Mouse (Mus musculus): ENCODE data around the gene Myo10.

The Myo10 gene

DNA sequence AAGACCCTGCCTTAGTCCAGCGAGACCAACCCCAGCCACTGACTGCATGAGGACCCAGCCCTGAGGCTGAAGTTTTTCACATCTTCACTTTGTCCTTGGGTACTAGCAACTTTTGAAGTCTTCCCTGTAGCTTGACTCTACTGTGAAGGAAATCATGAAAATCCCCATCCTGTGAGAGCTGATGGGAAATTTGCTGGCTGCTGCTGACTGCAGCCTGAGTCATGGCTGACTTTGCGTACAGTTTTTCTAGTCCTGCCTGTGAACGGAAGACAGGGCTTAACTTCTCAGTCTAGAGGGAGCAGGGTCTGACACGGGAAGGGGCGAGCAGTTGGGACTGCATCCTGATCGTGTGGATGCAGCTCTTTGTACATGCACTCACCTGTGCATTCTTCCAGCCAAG lies 30.6 kb downstream of the Myo10 start:
- no peak for DNase-seq

- DNase-seq: no peak
Measured at GRCm38 (mm10) chr15:25653680-25654079, 31.4 kb downstream of the Myo10 start.

- DNase-seq: no peak
Measured at GRCm38 (mm10) chr15:25662833-25663519, 40.7 kb downstream of the Myo10 start.

DNA sequence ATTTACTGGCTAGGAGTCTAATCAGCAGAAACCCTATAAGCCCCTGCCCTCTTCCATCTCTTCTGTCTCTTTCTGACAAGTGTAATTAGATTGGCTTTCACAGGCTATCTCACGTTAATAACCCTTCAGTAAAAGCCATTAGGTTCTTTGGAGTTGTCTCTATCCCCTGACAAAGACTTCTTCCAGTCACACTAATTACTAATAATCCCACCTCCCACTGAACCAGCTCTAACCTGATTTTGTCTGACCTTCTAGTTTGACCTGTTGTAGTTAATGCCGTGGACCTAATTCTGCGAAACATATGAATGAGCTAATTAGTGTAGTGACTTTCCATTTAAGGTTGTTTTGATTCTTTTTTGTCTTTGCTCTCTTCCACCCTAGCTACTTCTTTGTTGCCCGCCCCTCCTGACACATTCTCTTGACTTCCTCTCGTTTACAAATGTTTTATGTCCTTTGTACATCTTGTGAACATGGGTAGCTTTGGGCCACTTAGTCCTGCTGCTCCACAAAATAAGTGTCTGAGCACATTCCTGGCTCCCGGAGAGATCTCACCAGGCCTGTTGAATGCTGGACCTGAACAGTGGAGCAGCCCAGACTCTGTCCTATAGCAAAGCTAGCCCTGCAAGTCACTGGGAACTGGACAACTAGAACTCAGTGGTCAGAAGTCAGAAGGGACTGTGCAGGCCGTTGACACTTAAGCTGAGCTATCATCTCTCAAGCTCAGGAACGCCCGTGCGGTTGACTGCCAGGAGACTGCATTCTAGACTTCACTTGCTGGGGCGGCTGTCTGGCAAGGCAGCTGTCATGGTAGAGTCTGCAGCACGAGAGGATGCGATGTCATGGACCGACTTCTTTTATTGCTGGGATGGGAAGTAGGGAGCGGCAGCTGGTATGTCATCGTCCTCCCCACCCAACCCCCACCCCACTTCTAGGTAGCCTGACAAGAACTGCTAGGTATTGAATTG lies 47.2 kb downstream of the Myo10 start:
- DNase-seq: no peak

GRCm38 (mm10) chr15:25673231-25673980 lies 51.1 kb downstream of the Myo10 start:
- DNase-seq: peak in 1 of 2 experiments; percentile 37

DNA sequence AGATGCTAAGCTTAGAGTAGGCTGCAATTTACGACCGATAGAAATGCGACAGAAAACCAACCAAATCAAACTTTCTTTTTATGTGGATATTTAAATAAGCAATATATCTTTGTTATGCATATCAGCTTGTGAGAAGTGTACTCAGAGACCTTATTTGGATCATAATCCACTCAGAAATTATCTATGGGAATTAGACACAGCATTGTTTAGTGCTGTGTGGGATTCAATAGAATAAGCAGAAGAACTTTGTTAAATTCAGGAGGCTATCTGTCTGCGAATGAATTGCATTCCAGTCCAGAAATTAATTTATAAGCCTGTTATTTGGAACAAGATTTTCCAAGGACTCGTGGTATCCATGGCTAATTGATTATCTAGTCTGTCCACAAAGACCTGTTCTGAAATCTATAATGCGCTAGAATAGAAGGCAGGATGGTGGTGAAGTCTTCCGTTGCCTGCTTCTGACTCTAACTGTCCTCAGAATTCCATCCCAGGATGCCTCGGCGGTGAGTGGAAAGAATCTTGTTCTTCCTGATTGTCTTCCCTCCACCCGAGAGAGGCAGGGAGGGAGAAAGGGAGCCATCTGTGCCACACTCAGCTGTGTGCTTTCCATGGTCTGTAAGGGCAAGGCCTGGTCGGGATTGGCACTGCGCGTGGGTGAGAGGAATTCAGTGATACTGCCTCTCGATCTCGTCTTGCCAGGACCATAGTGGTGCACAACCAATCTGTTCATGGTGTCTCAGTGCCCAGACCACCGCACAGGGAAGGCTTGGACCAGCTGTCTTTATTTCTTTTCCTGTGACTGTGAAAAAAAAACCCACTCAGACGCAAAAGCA lies 52.0 kb downstream of the Myo10 start:
- peak; percentile 70 to 79 for DNase-seq

- DNase-seq: peak in 1 of 2 experiments; percentile 67
Measured at GRCm38 (mm10) chr15:25674932-25675250, 52.6 kb downstream of the Myo10 start.

DNA sequence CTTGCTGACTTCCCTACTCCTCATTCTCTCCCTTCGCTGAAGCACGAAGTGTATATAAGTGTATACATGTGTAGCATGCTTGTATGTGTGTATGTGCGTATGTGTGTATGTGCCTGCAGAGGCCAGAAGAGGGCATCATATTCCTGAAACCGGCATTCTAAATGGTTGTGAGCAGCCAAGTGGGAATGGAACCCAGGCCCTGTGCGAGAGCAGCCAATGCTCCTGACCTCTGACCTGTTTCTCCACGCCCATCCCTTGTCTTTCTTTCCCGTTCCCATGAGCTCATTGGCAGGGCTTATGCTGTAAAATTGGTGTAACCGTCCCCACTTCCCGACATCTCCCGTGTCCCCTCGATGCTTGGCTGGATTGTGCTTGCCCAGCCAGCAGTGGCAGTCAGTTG lies 53.0 kb downstream of the Myo10 start:
- DNase-seq: no peak

GRCm38 (mm10) chr15:25676056-25676785 lies 53.9 kb downstream of the Myo10 start:
- peak in 1 of 2 experiments; percentile 58 for DNase-seq

GRCm38 (mm10) chr15:25679081-25679480 lies 56.8 kb downstream of the Myo10 start:
- DNase-seq: peak; percentile 76 to 85

DNA sequence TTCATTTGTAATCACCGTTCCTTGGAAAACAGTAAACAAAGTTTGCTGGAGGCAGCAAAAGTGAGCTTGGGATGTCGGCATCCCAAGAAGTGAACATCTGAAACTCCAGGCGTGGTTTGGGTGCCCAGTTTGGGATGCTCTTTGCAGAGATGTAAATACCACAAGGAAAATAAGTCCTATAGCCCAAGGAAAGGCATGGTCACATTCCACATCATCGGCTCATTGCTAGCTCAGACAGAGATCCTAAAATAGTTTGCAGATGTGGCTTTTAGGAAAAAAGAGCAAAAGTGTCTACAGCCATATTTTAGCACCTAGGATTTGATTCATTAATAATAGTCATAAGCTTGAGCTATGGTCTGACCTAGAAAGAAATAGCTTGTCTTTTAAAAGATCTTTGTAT lies 57.3 kb downstream of the Myo10 start:
- DNase-seq: no peak

GRCm38 (mm10) chr15:25680269-25680818 lies 58.0 kb downstream of the Myo10 start:
- no peak for DNase-seq

DNA sequence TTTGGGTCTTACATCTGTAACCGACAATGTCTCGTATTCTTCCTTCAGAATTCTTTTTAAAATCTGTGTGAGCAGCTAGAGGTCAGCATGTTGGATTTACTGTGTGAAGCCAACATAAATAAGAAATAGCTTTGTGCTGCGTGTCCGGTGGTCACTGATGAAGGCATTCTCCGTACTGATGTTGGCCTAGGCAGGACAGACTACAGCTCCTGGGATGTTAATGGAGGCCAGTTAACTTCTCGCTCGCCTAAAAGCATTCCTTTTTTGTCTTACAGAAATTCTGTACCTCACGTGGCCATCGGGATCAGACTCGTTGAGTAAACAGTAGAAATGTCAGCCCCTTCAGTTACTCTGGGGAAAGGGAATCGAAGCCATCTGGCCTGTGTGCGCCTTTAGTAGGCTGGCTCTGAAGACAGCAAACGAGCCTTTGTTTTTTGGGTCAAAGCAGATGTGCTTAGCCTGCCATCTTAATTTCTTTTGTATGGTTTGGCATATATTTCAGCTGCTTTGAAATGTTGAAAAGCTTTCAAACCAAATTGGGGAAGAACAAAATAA lies 60.7 kb downstream of the Myo10 start:
- no peak for DNase-seq

- no peak for DNase-seq
Measured at GRCm38 (mm10) chr15:25685186-25685585, 62.9 kb downstream of the Myo10 start.

DNA sequence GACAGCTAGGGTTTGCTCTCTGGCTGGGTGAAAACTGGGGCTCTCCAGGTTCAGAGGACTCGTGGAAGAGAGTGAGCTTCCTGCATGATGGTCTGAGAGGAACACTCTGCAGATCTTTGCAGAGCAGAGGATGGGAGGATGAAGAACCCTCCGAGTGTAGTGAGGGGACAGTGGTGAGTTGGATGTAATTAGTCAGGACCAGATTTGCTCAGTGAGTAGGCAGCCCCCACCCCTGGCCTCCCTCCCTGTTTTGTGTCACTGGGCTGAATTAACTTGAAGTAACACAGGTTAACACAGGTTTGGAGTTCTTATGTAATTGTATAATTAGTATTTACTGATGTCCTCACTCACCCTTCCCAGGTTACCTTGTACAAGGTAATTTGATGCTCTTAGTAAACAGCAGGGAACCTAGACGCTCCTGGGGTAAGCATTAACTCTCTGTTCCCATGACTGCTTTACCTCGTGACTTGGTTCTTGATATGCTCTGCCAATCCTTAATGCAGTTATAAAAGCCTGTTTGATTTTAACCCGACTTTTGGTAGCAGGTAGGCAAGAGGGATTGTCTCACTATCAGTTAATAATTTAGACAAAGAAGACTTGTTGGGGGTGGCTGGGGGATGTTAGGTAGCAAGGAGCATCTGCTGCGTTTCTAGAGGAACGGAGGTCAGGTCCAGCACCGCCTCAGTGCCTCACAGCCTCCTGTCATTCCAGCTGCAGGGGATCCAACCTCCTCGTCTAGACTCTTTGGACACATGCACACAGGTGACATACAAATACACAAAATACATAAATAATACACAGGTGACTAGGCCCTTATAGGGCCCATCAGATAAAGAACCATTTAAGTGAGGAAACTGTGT lies 66.3 kb downstream of the Myo10 start:
- no peak for DNase-seq

DNA sequence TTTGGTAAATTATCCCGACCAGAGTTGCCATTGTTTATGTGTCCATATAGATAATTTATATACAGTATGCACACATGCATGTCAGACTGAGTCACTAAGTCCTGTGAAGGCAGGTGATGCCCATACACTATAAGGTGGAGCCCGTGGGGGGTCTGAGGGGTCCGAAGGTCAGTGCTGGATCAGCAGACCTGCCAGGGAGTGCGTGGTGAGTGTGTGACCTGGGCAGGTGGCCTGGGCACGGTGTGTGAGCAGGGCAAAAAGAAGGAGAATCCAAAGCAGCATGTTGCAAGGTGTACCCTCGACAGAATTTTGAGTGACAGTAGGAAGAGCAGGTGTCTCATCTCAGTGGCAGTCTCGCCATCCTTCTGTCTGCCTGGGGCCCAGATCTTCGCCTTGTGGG lies 67.2 kb downstream of the Myo10 start:
- no peak for DNase-seq

- no peak for DNase-seq
Measured at GRCm38 (mm10) chr15:25690066-25690745, 67.9 kb downstream of the Myo10 start.

DNA sequence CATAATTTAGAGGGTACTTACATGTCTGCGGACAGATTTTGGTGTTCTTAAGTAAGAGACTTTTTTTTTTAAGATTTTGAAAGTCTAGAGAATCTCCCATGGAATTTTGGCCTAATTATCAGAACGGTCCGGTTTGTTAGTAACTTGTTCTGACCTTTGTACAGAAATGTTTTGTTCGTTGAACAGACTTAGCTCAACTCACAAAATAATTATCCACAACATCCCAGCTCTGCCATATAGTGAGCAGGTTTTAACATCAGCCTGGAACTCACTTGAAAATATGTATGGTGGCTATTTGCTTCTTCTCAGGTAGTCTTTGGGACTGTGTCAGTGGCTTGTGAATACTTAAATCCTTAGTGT lies 68.4 kb downstream of the Myo10 start:
- DNase-seq: no peak

DNA sequence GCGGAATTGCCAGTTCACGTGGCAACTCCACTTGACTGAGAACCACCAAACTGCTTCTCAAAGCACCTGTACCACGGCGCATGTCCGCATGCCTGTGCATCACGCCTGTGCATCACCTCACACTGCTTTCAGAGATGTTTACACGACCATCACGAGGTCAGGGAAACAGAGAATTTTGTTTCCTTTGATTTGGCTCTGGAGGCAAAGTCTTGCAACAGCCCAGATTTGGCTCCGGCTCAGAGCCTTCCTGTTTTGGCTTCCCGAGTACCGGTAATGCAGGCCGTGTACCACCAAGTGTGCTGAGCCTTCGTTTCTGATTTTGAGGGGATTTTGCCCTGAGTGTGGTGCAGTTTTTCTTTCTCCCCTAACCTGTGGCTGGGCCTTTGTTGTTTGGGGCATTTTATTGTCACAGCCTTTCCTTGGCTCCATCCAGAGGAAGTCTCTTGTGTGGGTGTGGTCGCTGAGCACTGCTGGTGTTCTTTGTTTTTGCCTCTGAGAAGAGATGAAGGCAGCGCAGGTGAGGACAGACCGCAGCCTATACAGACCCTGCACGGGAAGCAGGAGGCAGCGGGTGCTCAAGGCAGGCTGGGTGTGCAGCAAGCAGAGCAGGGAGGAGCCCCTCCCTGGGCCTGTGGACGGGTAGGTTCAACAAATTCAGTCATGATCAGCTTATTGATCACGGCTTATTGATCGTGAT lies 70.1 kb downstream of the Myo10 start:
- no peak for DNase-seq
